Mouse (Mus musculus) liver (tissue): Measurements from ENCODE around the gene Mybbp1a.
"Not testable (repeated sequence)": the region's sequence is repeated elsewhere in the genome, so short reads cannot be mapped to it uniquely, and the experiment has no call there.

Experiments
- DNase-seq: peaks from one replicate; pipeline ENCODE4 v3.0.0-alpha.2; 2020; ENCODE audit warnings: mixed read lengths

Gene Mybbp1a

DNA sequence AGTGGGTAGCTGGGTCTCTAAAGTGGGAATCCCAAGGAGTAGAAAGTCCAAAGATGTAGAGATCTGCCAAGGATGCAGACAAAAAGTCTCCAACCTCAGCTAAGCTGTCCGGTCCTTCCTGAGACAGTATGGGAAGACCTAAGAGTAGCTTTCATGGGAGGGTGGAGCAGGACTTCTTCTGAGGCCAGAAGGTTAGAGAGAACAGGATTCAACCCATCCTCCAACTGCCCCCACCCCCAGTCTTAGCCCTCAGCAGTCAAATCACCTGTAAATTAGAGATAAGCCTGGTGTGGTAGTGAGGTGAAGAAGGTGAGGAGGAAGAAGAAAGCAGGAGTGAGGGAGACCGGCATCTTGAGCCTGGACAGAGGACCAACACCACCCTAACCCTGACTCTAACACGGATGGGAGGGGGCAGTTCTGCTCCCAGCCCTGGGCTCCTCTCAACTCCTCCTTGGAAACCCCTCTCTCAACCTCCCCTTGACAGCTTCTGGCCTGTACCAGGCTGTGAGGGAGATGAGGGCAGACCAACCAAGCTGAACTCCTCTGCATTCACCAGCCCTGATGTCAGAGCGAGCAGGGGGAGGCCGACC, 27.5 kb upstream of the Mybbp1a start:
- no peak for DNase-seq

DNA sequence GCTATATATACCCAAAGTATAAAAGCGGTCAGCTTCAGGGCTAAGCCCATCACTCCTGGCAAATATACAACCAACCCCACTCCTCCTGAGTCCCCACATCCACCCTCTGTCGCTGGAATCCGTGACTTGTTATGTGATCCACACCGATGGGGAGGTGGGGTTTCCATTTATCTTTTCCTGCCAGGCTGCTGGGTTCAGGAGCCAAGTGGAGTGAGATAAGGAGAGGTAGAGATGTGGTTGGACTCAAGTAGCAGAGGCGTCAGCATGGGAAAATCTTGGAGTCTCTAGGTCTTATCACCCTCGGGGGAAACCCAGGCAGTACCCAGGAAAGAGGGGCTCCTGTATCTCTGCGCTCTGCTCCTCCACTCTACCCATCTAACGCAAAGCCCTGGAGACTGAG, 26.0 kb upstream of the Mybbp1a start:
- peak; percentile 60 for DNase-seq

DNA sequence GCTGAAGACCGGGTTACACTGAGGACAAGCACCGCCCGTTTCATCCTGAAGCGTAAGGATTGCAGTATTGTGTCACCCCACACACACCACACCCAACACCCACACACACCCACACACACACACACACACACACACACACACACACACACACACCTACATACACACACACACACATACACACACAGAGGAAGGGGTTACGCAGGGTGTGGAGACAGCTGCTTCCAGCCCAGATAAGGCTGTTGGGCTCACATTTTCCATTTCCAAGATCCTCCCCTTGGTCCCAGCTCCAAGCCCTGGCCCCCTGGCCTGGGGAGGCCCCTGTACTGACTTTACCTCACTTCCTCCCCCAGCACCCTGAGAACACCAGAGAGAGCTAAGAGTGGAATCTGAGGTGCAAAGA, 24.5 kb upstream of the Mybbp1a start:
- DNase-seq = no peak

DNA sequence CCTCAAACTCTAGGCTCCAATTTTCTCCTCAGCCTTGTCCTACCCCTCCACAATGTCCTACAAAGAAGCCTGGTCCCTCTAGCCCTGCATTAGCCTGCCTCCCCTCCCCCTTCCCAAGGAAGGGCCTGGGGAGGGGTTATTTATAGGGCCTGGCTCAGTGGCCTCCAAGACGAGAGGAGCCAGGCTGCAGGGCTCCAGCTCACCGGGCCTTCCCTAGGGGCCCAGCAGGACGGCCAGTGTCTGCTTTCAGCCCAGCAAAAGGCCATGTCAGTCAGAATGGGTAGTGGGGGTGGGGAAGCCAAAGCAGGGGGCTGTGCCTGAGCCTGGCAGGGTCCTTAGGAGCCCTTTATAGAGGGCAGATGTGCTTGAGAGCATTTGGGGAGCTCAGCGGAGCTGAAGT, 23.8 kb upstream of the Mybbp1a start:
- no peak for DNase-seq

DNA sequence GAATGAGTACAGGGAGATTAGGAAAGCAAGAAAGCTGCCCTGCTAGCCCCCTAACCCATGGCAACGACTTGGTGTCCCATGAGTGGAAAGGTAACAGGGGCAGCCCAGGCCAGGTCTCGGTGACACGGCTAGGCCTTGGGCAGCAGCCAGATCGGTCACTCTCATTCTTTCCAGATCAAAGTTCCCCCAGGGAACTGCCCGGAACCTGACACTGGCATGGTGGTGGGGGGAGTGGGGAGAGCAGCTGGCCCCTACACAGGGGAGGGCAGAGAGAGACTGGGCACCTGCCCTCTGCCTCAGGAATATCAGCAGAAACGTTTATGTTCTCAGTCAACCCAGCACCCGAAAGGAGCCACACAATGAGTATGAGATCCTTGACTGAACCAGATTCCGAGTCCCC, 22.9 kb upstream of the Mybbp1a start:
- DNase-seq = no peak

DNA sequence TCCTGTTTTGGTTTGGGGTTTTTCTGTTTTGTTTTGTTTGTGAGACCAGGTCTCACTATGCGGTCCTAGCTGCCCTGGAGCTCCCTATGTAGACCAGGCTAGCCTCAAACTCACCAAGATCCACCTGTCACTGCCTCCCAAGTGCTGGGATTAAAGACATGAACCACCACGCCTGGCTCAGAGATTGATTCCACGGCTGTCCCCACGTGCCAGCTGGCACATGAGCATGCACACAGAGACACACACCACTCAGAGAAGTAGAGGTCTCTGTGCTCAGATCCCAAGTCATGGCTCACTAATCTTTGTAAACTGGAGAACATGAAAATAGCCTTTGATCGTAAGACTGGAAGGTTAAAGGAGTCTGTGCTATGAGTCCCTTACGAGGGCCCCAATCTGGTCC, 22.1 kb upstream of the Mybbp1a start:
- no peak for DNase-seq

DNA sequence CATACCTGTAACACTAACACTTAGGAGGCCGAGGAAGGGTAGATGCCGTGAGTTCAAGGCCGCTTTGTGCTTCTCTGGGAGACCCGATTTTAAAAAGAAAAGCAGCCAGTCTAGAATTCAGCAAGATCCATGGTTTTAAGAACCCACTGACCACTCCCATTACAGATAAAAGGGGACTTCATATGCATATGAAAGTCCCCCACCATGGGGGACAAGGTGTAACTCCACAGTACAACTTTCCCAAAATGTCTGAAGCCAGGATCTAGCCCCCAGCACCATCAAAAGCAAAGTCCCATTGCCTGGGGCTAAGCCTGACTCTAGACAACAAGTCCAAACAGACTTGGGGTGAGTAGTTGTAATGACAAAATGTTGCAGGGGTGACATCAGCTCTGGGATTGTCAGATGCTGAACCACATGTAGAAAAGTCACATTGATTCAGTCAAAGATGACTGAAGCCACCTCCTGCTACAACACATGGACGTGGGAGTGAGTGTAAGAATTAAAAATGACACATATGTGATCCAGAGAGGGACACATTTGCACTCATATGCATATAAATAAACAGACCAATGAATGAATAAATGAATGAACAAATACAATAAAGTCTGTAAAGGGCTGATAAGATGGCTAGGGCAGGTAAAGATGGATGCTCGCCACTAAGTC, 20.6 kb upstream of the Mybbp1a start:
- DNase-seq = no peak

DNA sequence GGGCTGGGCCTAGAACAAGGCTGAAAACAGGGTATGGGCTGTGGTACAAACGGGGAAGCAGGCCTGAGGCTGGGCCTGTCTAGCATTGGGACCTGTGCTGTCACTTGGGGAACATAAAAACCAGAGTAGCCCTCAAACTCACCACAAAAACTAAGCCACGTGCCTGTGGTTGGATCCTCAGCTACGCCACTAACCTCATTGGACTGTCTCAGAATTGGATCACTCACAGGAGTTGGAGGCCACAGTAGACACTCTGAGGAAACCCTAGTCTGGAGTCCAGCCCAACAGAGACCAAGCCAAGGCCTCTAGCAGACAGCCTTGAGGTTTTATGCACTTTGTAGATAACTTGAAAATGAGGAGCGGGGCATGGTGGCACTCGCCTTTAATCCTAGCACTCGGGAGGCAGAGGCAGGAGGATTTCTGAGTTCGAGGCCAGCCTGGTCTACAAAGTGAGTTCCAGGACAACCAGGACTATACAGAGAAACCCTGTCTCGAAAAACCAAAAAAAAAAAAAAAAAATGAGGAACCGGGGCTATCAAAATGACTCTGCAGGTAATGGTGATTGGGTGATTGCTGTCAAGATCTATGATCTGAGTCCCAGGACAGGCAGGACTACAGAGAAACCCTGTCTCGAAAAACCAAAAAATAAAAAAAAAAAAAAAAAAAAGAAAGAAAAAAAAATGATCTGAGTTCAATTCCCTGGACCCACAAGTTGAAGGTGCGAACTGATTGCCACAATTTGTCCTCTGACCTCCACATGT, 19.5 kb upstream of the Mybbp1a start:
- DNase-seq = no peak

DNA sequence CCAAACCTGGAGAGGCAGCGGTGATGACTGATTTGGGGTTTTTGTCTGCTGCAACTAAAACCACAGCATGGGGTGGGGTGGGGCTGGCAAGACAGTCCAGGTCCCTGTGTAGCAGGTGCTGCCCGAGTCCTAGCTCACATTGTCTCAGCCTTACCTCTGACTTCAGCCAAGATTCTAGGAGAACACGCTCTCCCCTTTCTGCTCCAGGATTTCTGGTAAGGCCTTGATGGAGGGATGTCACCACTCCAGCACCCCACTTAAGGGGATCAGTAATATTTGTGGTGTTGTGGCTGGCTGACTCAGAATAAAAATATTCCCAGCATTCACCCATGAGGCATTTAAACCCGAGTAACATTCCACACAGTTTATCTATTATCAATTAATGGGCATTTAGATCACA, 17.5 kb upstream of the Mybbp1a start:
- no peak for DNase-seq

DNA sequence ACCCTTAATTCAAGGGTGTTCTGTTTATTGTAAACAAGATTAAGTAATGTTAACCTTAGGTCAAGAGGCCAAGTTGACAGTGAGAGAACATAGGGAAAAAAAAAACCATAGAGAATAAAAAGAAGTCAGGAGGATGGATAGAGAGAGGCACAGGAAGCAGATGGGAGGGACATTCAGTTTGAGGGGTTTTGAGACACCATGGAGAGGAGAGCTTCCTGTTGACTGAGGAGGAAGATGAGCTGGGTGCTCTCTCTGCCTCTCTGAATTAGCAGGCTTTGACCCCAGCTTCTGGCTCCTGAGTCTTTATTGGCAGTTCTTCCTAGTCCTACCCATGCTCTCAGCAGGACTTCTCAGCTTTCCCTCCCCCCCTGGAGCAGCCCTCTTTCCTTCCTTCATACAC, 16.0 kb upstream of the Mybbp1a start:
- DNase-seq = no peak

DNA sequence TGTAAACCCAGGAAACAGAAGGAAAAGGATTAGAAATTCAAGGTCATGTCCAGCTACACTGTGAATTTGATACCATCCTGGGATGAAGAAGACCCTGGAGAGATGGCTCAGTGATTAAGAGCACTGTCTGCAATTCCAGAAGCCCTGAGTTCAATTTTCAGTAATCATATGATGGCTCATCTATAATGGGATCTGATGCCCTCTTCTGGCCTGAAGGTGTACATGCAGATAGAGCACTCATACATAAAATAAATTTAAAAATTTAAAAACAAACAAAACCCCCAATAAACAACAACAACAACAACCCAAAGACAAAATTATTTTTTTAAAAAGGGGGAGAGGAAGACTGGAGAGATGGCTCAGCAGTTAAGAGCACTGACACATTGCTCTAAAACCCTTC, 14.3 kb upstream of the Mybbp1a start:
- DNase-seq = no peak

DNA sequence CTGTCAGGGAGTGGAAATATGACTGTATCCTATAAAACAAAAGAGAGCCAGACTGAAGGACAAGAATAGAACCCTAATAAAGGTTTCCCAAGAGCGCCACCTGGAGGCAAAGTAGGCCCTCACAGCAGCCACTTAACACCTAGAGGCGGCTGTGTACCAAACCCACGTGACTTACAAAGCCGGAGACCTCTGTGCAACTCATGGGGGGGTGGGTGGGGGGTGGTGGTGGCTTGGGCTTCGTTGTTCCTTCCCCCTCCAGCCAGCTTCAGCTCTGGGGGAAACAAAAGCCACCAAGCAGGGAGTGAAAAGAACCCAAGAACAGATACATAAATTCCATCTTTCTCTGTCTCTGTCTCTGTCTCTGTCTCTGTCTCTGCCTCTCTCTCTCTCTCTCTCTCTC, 12.5 kb upstream of the Mybbp1a start:
- peak; percentile 87 for DNase-seq

DNA sequence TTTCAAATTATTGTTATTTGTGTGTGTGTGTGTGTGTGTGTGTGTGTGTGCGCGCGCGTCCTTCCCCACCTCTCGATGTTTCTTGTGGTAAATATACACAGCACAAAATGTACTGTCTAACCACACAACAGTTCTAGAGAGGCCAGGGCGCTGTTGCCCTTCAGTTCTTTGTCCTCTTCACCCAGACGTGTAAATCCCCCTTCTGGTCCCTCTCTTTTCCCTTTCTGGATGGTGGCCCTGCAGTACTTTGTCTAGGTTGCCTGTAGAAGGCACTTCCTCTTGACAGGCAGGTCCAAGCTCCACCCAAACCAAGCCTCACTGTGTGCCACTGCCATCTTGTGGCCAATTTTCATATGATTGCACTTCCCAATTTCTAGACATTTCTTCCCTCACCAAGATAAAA, 11.9 kb upstream of the Mybbp1a start:
- DNase-seq = peak; percentile 77

DNA sequence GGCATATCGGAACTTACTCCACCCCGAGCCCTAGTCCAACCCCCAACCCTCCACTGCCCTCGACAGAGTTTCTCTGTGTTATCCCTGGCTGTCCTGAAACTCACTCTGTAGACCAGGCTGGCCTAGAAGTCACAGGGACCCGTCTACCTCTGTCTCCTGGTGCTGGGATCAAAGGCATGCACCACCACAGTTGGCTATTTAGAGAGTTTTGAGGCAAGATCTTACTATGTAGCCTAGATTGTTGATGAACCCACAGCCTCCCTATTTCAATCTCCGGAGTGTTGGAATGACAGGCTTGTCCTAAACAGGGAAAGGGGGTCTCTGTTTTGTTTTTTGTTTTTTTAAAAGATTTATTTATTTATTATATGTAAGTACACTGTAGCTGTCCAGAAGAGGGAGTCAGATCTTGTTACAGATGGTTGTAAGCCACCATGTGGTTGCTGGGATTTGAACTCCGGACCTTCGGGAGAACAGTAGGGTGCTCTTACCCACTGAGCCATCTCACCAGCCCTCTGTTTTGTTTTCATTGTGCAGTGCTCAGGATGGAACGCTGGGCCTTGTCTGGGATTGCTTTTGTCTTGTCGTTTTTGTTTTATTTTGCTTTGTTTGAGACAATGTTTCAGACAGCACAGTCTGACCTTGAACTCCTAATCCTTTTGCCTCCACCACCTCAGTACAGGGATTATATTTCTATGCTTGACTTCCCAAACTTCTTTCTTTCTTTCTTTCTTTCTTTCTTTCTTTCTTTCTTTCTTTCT, 10.7 kb upstream of the Mybbp1a start:
- DNase-seq = not testable (repeated sequence)

DNA sequence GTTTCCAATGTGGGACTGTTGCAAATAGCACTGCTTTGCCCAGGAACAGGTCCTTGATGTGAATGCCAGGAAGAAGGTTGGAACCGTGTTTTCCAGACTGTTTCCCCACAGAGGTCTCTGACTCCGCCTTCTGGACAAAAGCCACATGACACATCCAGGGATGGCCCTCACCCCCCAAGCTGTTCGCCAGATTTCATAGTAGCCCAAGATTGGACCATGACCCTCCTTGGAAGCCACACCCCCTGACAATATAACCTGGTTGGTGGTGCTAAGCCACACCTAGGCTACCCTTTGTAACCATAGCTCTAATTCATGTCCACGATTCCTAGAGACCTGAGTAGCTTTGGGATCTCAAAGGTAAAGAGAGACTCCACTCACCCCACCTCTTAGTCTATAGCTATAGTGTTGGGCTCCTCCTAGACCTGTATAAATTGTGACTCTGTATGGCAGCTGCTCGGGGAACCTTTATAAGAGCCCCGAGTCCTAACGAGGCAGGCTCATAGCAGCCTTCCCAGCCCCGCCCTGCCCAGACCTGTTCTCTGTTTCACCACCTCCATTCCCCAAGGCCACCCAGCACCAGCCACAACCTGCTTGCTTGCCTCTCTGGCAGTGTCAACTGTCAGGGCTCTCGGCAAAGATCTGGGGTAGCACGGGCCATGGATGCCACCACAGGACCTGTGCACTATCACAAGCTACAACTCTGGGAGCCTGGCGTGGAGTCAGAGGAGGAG, 6.0 kb upstream of the Mybbp1a start, which contains the start of gene Ggt6:
Ggt6 (plus strand) TSS at position 564 of the 731 bp plus-strand sequence.
- no peak for DNase-seq

DNA sequence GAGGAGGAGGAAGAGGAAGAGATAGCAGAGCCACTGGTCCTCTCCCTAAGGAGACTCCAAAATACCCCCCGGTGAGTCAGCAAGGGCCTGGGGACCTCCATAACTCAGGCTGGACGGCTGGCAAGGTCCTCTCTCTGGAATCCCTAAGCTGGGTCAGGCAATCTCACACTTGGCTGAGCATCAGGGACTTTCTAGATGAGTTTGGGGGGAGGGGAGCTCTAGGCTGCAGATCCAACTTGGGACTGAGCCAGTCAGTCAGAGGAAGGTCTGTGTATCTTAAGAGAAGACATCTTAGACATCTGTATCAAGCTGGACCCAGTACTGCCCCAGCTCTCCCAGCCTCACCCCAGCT, 5.5 kb upstream of the Mybbp1a start:
- no peak for DNase-seq

DNA sequence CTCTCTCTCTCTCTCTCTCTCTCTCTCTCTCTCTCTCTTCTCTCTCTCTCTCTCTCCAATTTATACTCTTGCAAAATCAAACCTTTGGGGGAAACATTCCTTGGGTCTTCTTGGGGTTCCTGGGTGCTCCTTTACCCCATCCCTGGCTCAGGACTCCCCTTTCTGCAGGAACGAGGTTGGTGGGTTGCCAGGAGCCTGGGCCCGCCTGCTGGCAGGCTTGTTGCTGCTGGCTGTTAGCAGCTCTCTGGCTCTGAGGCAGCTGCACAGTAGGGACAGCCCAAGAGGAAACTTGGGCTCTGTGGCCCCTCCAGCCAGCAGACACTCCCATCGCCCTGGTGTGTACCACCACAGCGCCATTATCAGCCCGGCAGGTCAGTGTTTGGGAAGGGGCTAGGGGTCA, 4.9 kb upstream of the Mybbp1a start:
- no peak for DNase-seq

DNA sequence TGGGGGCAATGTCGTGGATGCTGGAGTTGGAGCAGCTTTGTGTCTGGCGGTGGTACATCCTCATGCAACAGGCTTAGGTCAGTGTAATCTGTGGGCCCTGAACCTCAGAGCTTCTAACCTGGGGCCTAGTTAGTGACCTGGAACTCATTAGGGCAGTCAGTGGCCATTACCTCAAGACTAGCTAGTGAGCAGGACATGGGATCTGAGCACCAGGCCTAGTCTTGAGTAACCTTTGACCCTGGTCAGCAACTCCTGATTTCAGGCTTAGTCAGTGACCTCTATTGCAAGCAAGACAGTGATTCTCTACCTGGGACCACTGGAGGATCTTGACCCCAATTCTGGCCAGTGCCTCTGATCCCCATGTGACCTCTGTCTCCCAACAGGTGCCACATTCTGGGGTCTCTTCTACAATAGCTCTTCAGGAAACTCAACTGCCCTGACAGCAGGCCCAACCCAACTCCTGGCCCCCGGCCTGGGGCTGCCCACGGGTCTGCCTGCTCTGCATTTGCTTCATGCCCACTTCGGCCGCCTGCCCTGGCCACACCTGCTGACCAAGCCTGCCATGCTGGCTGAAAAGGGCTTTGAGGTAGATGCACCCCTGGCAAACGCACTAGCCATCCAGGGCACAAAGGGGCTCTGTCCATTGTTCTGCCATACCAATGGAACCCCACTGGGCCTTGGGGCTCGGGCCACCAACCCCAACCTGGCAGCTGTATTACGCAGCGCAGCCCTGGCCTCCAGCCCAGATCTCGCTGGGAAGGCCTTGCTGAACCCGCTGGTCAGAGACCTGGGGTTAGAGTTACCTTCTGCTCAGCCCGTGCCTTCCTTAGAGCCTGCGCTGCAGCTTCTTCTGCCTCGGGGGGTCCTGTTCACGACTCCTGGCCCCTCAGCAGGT, 4.2 kb upstream of the Mybbp1a start:
- no peak for DNase-seq

DNA sequence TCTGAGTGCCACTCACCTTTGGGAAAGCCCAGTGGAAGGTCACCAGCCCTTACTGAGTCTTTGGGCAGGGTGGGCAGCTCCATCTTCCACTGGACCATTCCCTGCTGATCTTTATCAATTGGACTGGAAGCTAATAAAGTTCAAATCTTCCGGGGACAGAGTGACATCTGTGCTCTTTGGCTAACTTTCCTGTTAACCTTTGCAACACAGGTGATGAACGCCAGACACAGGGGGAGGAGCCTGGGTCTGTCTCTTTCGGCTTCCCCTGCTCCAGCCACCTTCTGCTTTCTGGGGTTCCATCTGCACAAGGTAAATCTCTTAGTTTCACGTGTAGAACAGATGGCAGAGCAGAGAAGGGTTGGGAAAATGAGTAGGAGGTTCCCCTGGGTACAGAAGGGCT, 2.7 kb upstream of the Mybbp1a start:
- DNase-seq = no peak

DNA sequence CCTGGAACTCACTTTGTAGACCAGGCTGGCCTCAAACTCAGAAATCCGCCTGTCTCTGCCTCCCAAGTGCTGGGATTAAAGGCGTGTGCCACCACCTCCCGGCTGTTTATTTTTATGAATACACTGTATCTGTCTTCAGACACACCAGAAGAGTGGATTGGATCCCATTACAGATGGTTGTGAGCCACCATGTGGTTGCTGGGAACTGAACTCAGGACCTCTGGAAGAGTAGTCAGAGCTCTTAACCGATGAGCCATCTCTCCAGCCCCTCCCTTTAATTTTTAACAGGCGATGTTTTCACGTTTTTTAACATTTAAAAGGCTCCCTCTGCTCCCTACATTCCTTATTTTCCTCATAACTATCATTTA, 574 bp upstream of the Mybbp1a start:
- not testable (repeated sequence) for DNase-seq

DNA sequence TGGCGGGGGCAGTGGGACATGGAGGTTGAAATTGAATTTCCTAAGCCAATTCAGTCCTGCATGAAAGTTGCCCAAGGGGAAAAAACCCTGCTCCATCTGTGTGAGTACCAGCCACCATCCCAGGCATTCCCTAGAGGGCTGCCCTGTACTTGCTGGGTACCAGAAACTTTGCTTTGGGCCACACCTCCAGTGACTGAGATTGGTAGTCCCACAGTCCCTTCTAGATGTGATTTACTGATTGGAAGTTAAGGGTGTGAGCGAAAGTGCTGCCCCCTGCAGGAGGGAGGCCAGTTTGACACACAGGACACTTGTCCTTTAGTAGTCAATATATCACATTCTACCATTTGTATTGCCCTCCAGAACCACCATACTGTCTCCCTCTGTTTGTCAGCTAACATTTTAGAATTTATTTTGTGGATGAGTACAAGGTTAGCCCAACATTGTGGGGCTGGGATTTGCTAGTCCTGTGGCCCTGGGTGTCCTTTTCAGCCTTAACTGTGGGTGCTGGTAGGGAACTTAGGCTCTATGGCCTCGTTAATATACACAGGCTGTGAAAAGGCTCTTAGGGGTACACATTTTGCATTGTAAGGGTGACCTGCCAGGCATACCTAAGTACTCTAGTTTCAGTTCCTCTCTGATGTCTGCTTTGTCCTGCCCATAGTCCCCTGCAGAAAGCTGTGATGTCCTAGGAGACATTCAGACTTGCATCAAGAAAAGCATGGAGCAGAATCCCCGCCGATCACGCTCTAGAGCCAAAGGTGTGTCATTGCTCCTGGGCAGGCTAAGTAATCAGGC, 5.4 kb downstream of the Mybbp1a start:
- peak; percentile 44 for DNase-seq
